Mouse (Mus musculus) embryo, embryonic 11.5 days (tissue): ENCODE results near the gene Trnp1.

Experiments
- DNase-seq: peaks from one replicate; pipeline ENCODE4 v3.0.0-alpha.2; 2012; ENCODE audit warnings: low read depth, low spot score

Gene Trnp1

GRCm38 (mm10) chr4:133494867-133495266, 3.5 kb downstream of the Trnp1 start:
- no peak for DNase-seq

GRCm38 (mm10) chr4:133494432-133494831, 3.9 kb downstream of the Trnp1 start:
- DNase-seq, result peak; percentile 76

- no peak for DNase-seq
Measured at GRCm38 (mm10) chr4:133493895-133494294, 4.5 kb downstream of the Trnp1 start.

- no peak for DNase-seq
Measured at GRCm38 (mm10) chr4:133491800-133492199, 6.5 kb downstream of the Trnp1 start.

- DNase-seq, result no peak
Measured at GRCm38 (mm10) chr4:133489489-133490245, 8.7 kb downstream of the Trnp1 start.

GRCm38 (mm10) chr4:133488619-133489392, 9.5 kb downstream of the Trnp1 start:
- no peak for DNase-seq

- DNase-seq, result no peak
Measured at GRCm38 (mm10) chr4:133486673-133487357, 11.5 kb downstream of the Trnp1 start.

GRCm38 (mm10) chr4:133485691-133486425, 12.5 kb downstream of the Trnp1 start:
- DNase-seq, result no peak

GRCm38 (mm10) chr4:133484266-133485025, 13.9 kb downstream of the Trnp1 start:
- DNase-seq, result no peak

- DNase-seq, result no peak
Measured at GRCm38 (mm10) chr4:133482479-133482878, 15.9 kb downstream of the Trnp1 start.

GRCm38 (mm10) chr4:133481488-133481887, 16.9 kb downstream of the Trnp1 start:
- no peak for DNase-seq

GRCm38 (mm10) chr4:133480754-133481153, 17.6 kb downstream of the Trnp1 start:
- no peak for DNase-seq

- DNase-seq, result no peak
Measured at GRCm38 (mm10) chr4:133480185-133480537, 18.2 kb downstream of the Trnp1 start.

- peak; percentile 89 for DNase-seq
Measured at GRCm38 (mm10) chr4:133479458-133480184, 18.7 kb downstream of the Trnp1 start, which contains the start of gene Tent5b. Tent5b (plus strand) TSS chr4:133480132.

- DNase-seq, result no peak
Measured at GRCm38 (mm10) chr4:133473833-133474232, 24.5 kb downstream of the Trnp1 start.

GRCm38 (mm10) chr4:133471135-133471821, 27.1 kb downstream of the Trnp1 start:
- DNase-seq, result no peak

GRCm38 (mm10) chr4:133469122-133469521, 29.2 kb downstream of the Trnp1 start:
- DNase-seq, result no peak

- DNase-seq, result peak; percentile 67
Measured at GRCm38 (mm10) chr4:133468080-133468479, 30.3 kb downstream of the Trnp1 start.

- no peak for DNase-seq
Measured at GRCm38 (mm10) chr4:133463184-133463583, 35.2 kb downstream of the Trnp1 start.

- no peak for DNase-seq
Measured at GRCm38 (mm10) chr4:133461362-133461761, 37.0 kb downstream of the Trnp1 start.
